Mouse (Mus musculus) heart, embryonic 12.5 days (tissue): ENCODE data around the gene Cep70. TPM values are rescaled to one million over a fixed set of nuclear protein-coding genes. Genes with fewer than 3 reads are reported as not detected.

ENCODE experiments used
- ATAC-seq: fragments of 200-750 bp; cut with Nextera tagmentation; 2 replicates; pipeline ENCODE4 v1.8.0; 2017; ENCODE audit warnings: moderate TSS enrichment, moderate library complexity; ENCODE audit not compliant: insufficient number of reproducible peaks, low FRiP score
- H3K27ac ChIP-seq: fragments of 300-500 bp; sonication (generic); 2 replicates; pipeline ENCODE4 v1.5.1; 2016; ENCODE audit warnings: mild to moderate bottlenecking, moderate library complexity; ENCODE audit not compliant: poor library complexity, severe bottlenecking
- H3K27me3 ChIP-seq: fragments of 300-500 bp; sonication (generic); replicated peaks from 2 replicates; pipeline ENCODE4 v1.6.1; 2016; ENCODE audit warnings: mild to moderate bottlenecking, moderate library complexity
- H3K36me3 ChIP-seq: fragments of 300-500 bp; sonication (generic); 2 replicates; pipeline ENCODE4 v1.6.1; 2016; ENCODE audit warnings: mild to moderate bottlenecking, moderate library complexity
- H3K4me1 ChIP-seq: fragments of 300-500 bp; sonication (generic); replicated peaks from 2 replicates; pipeline ENCODE4 v1.6.1; 2016; ENCODE audit warnings: mild to moderate bottlenecking
- H3K4me2 ChIP-seq: fragments of 300-500 bp; sonication (generic); 2 replicates; pipeline ENCODE4 v1.6.1; 2016; ENCODE audit warnings: mild to moderate bottlenecking, moderate library complexity
- H3K4me3 ChIP-seq: fragments of 300-500 bp; sonication (generic); 2 replicates; pipeline ENCODE4 v1.5.1; 2016; ENCODE audit warnings: mild to moderate bottlenecking
- H3K9ac ChIP-seq: fragments of 300-500 bp; sonication (generic); 2 replicates; pipeline ENCODE4 v1.6.1; 2016; ENCODE audit warnings: mild to moderate bottlenecking, moderate library complexity
- H3K9me3 ChIP-seq: fragments of 300-500 bp; sonication (generic); replicated peaks from 2 replicates; pipeline ENCODE4 v1.6.1; 2016; ENCODE audit warnings: mild to moderate bottlenecking, moderate library complexity
- WGBS: fragments of 180-500 bp; shearing (Covaris S2); methylation state at CpG from one replicate; pipeline ENCODE4 v1.1.7; 2016; 5-methylcytosine and 5-hydroxymethylcytosine counted together
- polyA plus RNA-seq: library from polyadenylated mRNA; unstranded; fragments of >200 nt; fragmentation: Nextera tagmentation; extraction: Ambion mirVana; gene quantifications from 2 replicates; pipeline ENCODE4 v1.2.1, GENCODE M21; 2016

Gene Cep70
- polyA plus RNA-seq, 1 experiment from 2014 or later, result 28.6 TPM

- peaks cover 11% of the 10 kb centered on the region for H3K4me1 ChIP-seq
- peak overlapping the region; percentile 64; the same call in 1 of the 2 replicates for H3K9ac ChIP-seq
- peak overlapping the region; percentile 80 for H3K4me2 ChIP-seq
- 0 out of 2 replicates have a peak overlapping the region, but pooled peaks have one; percentile 85 for H3K4me3 ChIP-seq
- peaks cover 4% of the 10 kb centered on the region for H3K36me3 ChIP-seq
- 1% methylated on average over 7 of the region's 7 CpGs for WGBS
- 0 out of 2 replicates have a peak overlapping the region, but pooled peaks have one; percentile 48 for H3K27ac ChIP-seq
- ATAC-seq, result no peak
- no peaks in the 10 kb centered on the region for H3K27me3 ChIP-seq
- H3K9me3 ChIP-seq, result no peaks in the 10 kb centered on the region
Measured at GRCm38 (mm10) chr9:99242035-99242434, 1.1 kb upstream of the Cep70 start.

DNA sequence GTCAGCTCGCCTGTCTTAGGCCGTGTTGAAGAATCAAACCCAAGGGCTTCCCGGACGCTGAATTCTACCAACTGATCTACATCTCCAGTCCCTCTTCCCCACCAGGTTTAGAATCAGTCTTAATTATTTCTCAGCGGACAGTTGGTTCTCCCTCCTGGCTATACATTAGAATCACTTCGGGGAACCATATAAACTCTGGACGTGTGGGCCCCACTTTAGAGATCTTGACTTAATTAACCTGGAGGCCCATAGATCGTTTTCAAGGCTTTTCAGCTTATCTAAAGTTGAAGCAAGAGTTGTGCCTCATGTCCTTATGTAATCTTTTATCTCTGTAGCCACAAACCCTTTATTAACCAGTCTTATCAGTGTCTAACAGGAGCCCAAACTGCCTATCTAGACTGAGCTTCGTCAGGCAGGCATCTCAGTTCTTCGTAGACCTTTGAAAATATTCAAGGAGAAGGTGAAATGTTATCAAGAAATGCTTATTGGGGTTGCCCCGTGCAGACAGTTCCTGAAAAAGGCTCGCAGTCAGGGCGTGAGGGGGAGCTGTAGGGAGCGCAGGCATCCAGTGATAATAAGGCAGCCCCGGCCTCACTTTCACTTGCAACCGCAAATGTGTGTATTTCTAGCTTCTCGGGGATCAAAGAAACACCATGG lies 506 bp upstream of the Cep70 start:
- Histone ChIP-seq H3K9me3 (no peaks in the 10 kb centered on the region), H3K4me1 (peaks cover 11% of the 10 kb centered on the region), H3K27ac (peak overlapping the region; percentile 48), H3K9ac (peak overlapping the region; percentile 64; the same call in 1 of the 2 replicates), H3K4me2 (peak overlapping the region; percentile 80), H3K36me3 (peaks cover 8% of the 10 kb centered on the region), H3K27me3 (no peaks in the 10 kb centered on the region), H3K4me3 (peak overlapping the region; percentile 85)
- ATAC-seq, result peak; percentile 27
- 6% methylated on average over 17 of the region's 17 CpGs for WGBS

GRCm38 (mm10) chr9:99243895-99244293 lies 727 bp downstream of the Cep70 start:
- Histone ChIP-seq H3K27ac (0 out of 2 replicates have a peak overlapping the region, but pooled peaks have one; percentile 64), H3K9me3 (no peaks in the 10 kb centered on the region), H3K27me3 (no peaks in the 10 kb centered on the region), H3K4me3 (peak overlapping the region; percentile 85), H3K4me1 (peaks cover 14% of the 10 kb centered on the region), H3K9ac (peak overlapping the region; percentile 89), H3K36me3 (peaks cover 8% of the 10 kb centered on the region), H3K4me2 (peak overlapping the region; percentile 80)
- ATAC-seq, result no peak
- WGBS, result 3% methylated on average over 10 of the region's 10 CpGs

- H3K4me3 ChIP-seq, result no peak overlapping the region
- peaks cover 12% of the 10 kb centered on the region; the same call in 1 of the 2 replicates for H3K4me1 ChIP-seq
- H3K4me2 ChIP-seq, result no peak overlapping the region
- no peak overlapping the region for H3K27ac ChIP-seq
- peaks cover 13% of the 10 kb centered on the region for H3K36me3 ChIP-seq
- no peak overlapping the region for H3K9ac ChIP-seq
- H3K27me3 ChIP-seq, result no peaks in the 10 kb centered on the region
- WGBS, result 50% methylated on average over 8 of the region's 8 CpGs
- ATAC-seq, result peak; percentile 58; the same call in 1 of the 2 replicates
- H3K9me3 ChIP-seq, result no peaks in the 10 kb centered on the region
Measured at GRCm38 (mm10) chr9:99248304-99248703, 5.1 kb downstream of the Cep70 start.

- Histone ChIP-seq H3K9me3 (no peaks in the 10 kb centered on the region), H3K27ac (no peak overlapping the region), H3K27me3 (no peaks in the 10 kb centered on the region), H3K4me2 (no peak overlapping the region), H3K36me3 (peaks cover 17% of the 10 kb centered on the region), H3K4me3 (no peak overlapping the region), H3K9ac (no peak overlapping the region), H3K4me1 (peaks cover 12% of the 10 kb centered on the region; the same call in 1 of the 2 replicates)
- 97% methylated on average over 4 of the region's 4 CpGs for WGBS
- no peak for ATAC-seq
Measured at GRCm38 (mm10) chr9:99248906-99249305, 5.7 kb downstream of the Cep70 start.

DNA sequence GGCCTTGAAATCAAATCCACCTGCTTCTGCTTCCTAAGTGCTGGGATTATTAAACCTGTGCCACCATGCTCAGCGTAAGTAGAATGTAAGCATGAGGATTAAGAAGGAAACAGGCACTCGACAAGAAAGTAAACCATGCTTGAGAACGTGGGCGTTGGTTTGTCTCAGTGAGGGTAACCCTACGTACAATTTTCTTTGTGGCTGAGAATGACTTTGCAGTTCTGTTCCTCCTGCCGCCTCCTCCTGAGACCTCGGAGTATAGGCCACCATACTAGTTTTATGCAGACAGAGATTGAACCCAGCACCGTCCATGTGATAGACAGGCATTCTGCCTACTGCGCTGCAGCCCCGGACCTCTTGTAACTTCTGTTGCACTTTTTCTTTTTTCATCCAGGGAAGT lies 10.7 kb downstream of the Cep70 start:
- Histone ChIP-seq H3K4me2 (no peak overlapping the region), H3K36me3 (peaks cover 37% of the 10 kb centered on the region), H3K27ac (no peak overlapping the region), H3K4me1 (peaks cover 5% of the 10 kb centered on the region; the same call in 1 of the 2 replicates), H3K27me3 (no peaks in the 10 kb centered on the region), H3K9ac (no peak overlapping the region), H3K4me3 (no peak overlapping the region), H3K9me3 (no peaks in the 10 kb centered on the region)
- peak; percentile 71; the same call in 1 of the 2 replicates for ATAC-seq
- WGBS, result 83% methylated on average over 10 of the region's 10 CpGs

- Histone ChIP-seq H3K4me1 (peaks cover 5% of the 10 kb centered on the region; the same call in 1 of the 2 replicates), H3K36me3 (peaks cover 39% of the 10 kb centered on the region), H3K27ac (no peak overlapping the region), H3K9me3 (no peaks in the 10 kb centered on the region), H3K27me3 (no peaks in the 10 kb centered on the region), H3K9ac (no peak overlapping the region), H3K4me2 (no peak overlapping the region), H3K4me3 (no peak overlapping the region)
- 86% methylated on average over 1 of the region's 1 CpGs for WGBS
- ATAC-seq, result peak; percentile 56; the same call in 1 of the 2 replicates
Measured at GRCm38 (mm10) chr9:99256206-99256605, 13.0 kb downstream of the Cep70 start.

DNA sequence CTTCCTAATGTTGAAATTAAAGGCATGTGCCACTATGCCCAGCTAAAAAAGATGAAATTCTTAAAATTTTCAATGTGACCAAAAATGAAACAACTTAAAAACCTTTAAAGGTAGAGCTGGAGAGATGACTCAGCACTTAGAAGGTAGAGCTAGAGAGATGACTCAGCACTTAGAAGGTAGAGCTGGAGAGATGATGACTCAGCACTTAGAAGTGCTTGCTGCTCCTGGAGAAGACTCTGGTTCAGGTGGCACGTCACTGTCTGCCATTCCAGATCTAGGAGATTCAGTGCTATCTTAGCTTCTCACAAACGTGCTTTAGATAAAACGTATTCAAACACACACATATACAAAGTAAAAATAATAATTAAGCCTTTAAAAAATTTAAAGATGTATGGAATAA lies 13.7 kb downstream of the Cep70 start:
- Histone ChIP-seq H3K4me1 (peaks cover 5% of the 10 kb centered on the region; the same call in 1 of the 2 replicates), H3K9me3 (no peaks in the 10 kb centered on the region), H3K4me3 (no peak overlapping the region), H3K27me3 (no peaks in the 10 kb centered on the region), H3K36me3 (peaks cover 37% of the 10 kb centered on the region), H3K9ac (no peak overlapping the region), H3K27ac (no peak overlapping the region), H3K4me2 (no peak overlapping the region)
- ATAC-seq, result peak; percentile 79
- 76% methylated on average over 3 of the region's 3 CpGs for WGBS

DNA sequence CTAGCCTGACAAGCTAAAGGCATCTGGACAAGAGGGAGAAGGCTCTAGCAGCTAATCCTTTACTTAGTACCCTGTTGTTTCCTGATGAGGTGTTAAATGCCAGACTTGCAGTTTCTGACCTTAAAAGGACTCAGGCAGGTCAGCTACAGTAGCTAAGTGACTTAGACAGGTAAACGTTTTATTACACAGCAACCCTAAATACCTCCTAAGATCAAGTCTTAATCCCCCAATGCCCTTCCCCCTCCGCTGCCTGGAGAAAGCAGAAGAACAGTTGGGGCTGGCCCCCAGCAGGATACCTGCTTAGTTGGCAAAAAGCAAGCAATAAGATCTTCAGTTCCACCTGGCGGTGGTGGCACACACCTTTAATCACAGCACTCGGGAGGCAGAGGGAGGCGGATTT lies 15.7 kb downstream of the Cep70 start:
- WGBS, result 66% methylated on average over 5 of the region's 5 CpGs
- Histone ChIP-seq H3K9ac (no peak overlapping the region), H3K4me1 (no peaks in the 10 kb centered on the region), H3K4me2 (no peak overlapping the region), H3K27me3 (no peaks in the 10 kb centered on the region), H3K36me3 (peaks cover 47% of the 10 kb centered on the region), H3K27ac (no peak overlapping the region), H3K9me3 (no peaks in the 10 kb centered on the region), H3K4me3 (no peak overlapping the region)
- ATAC-seq, result no peak

- Histone ChIP-seq H3K9me3 (no peaks in the 10 kb centered on the region), H3K4me3 (no peak overlapping the region), H3K4me1 (no peaks in the 10 kb centered on the region), H3K27me3 (no peaks in the 10 kb centered on the region), H3K4me2 (no peak overlapping the region), H3K36me3 (peaks cover 32% of the 10 kb centered on the region), H3K9ac (no peak overlapping the region), H3K27ac (no peak overlapping the region)
- WGBS, result 75% methylated on average over 5 of the region's 5 CpGs
- ATAC-seq, result no peak
Measured at GRCm38 (mm10) chr9:99304296-99304695, 61.1 kb downstream of the Cep70 start.

DNA sequence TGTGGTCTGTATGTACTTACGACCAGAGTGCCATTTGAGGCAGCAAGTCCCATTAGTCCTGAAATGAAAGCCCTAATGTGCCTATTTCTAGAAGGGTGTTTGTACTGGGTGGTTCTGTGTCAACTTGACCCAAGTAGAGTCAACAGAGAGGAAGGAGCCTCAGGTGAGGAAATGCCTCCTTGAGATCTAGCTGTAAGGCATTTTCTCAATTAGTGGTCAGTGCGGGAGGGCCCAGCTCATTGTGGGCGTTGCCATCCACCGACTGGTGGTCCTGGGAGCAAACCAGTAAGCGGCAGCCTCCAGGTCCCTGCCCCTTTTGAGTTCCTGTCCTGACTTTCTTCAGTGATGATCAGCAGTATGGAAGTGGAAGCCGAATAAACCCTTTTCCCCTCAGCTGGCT lies 63.1 kb downstream of the Cep70 start:
- H3K27ac ChIP-seq, result no peak overlapping the region
- H3K4me2 ChIP-seq, result no peak overlapping the region
- 76% methylated on average over 6 of the region's 6 CpGs for WGBS
- H3K9ac ChIP-seq, result no peak overlapping the region
- no peaks in the 10 kb centered on the region for H3K4me1 ChIP-seq
- no peak for ATAC-seq
- H3K27me3 ChIP-seq, result no peaks in the 10 kb centered on the region
- peaks cover 38% of the 10 kb centered on the region for H3K36me3 ChIP-seq
- no peak overlapping the region for H3K4me3 ChIP-seq
- H3K9me3 ChIP-seq, result no peaks in the 10 kb centered on the region
